ENCODE assay signal across 8 mouse cellular contexts in genomic region chr12:19387706-19388105, GRCm38 (mm10).
DNase-seq lines count a peak whose midpoint lies in the region; ATAC-seq and TF ChIP-seq lines count a peak whose summit lies in the region.
"Not testable (repeated sequence)": the region's sequence is repeated elsewhere in the genome, so short reads cannot be mapped to it uniquely, and the experiment has no call there.

No protein-coding gene starts in this region.

- not testable (repeated sequence) for H3K36me3 ChIP-seq in C2C12 (ENCODE audit: control insufficient read depth, insufficient read depth); hindbrain, embryonic 11.5 days (ENCODE audit: control insufficient read depth, insufficient read depth, low read length); liver, embryonic 12.5 days; midbrain, postnatal 0 days (ENCODE audit: insufficient read depth, low read length); stomach, postnatal 0 days (ENCODE audit: control insufficient read depth, insufficient read depth, low read length)

- WGBS in hindbrain, embryonic 11.5 days = no CpG with 5 or more reads among the region's 53 CpGs
- 2% methylated on average over 21 of the region's 53 CpGs for WGBS in liver, embryonic 12.5 days (ENCODE audit: insufficient replicate concordance)
- WGBS in midbrain, postnatal 0 days = 6% methylated on average over 20 of the region's 53 CpGs
- WGBS in stomach, postnatal 0 days = 0% methylated on average over 10 of the region's 53 CpGs

- not testable (repeated sequence) for TF ChIP-seq EP300 in stomach, postnatal 0 days (optimal IDR thresholded peaks at IDR 0.05)

- intact Hi-C loops in gastrocnemius, adult 2 months (cut with DNase I) = not testable (repeated sequence)

- H3K27me3 ChIP-seq in C2C12 (ENCODE audit: control insufficient read depth, insufficient read depth, insufficient read length); hindbrain, embryonic 11.5 days (ENCODE audit: control insufficient read depth, insufficient read depth, low read length); liver, embryonic 12.5 days (replicated peaks); midbrain, postnatal 0 days (ENCODE audit: insufficient read depth, low read length); stomach, postnatal 0 days (ENCODE audit: control insufficient read depth, insufficient read depth, low read length): not testable (repeated sequence)

- not testable (repeated sequence) for H3K27ac ChIP-seq in gastrocnemius, adult 2 months; hindbrain, embryonic 11.5 days (ENCODE audit: low read depth, low read length); liver, embryonic 12.5 days; midbrain, postnatal 0 days (ENCODE audit: low read depth, low read length); stomach, postnatal 0 days (replicated peaks)

- H3ac ChIP-seq in C2C12 (ENCODE audit: control insufficient read depth, insufficient read length, low read depth) = not testable (repeated sequence)

- H3K9ac ChIP-seq in hindbrain, embryonic 11.5 days (ENCODE audit: low read depth, low read length) = 0 out of 2 replicates have a peak overlapping the region, but pooled peaks have one; percentile 19
- not testable (repeated sequence) for H3K9ac ChIP-seq in liver, embryonic 12.5 days; midbrain, postnatal 0 days (replicated peaks; ENCODE audit: low read length, poor library complexity, severe bottlenecking); stomach, postnatal 0 days (ENCODE audit: low read length)

- not testable (repeated sequence) for H3K4me1 ChIP-seq in hindbrain, embryonic 11.5 days (replicated peaks; ENCODE audit: control insufficient read depth, insufficient read depth, low read length); liver, embryonic 12.5 days; midbrain, postnatal 0 days (ENCODE audit: insufficient read depth, low read length); stomach, postnatal 0 days (replicated peaks; ENCODE audit: control insufficient read depth, insufficient read depth)

- H3K79me2 ChIP-seq in C2C12 (ENCODE audit: control insufficient read depth, insufficient read depth) = not testable (repeated sequence)

- ATAC-seq in hindbrain, embryonic 11.5 days (ENCODE audit: low FRiP score); liver, embryonic 12.5 days; midbrain, postnatal 0 days (ENCODE audit: low FRiP score); stomach, postnatal 0 days (ENCODE audit: low FRiP score, low TSS enrichment): not testable (repeated sequence)

- peak; percentile 1 to 16 for DNase-seq in cerebellum, postnatal 4 days (ENCODE audit: low spot score in 2 of 2)
- peak; percentile 28 for DNase-seq in gastrocnemius, adult 2 months
- DNase-seq in hindbrain, embryonic 11.5 days (ENCODE audit: low spot score) = peak; percentile 27
- peak; percentile 60 to 79 for DNase-seq in kidney, postnatal 4 days
- peak; percentile 0 for DNase-seq in midbrain, postnatal 0 days (ENCODE audit: low spot score)
- peak; percentile 24 for DNase-seq in stomach, postnatal 0 days (ENCODE audit: low spot score)

- TF ChIP-seq CTCF in C2C12 (IDR thresholded peaks at IDR 0.05; ENCODE audit: control insufficient read depth, insufficient read depth, insufficient read length); gastrocnemius, adult 2 months (IDR thresholded peaks at IDR 0.05); midbrain, postnatal 0 days (IDR thresholded peaks at IDR 0.05); stomach, postnatal 0 days (IDR thresholded peaks at IDR 0.05; ENCODE audit: low read depth): not testable (repeated sequence)

- H3K4me3 ChIP-seq in C2C12 (ENCODE audit: insufficient read depth, poor library complexity, severe bottlenecking) = peak overlapping the region; percentile 21
- peak overlapping the region; percentile 61 for H3K4me3 ChIP-seq in gastrocnemius, adult 2 months
- peak overlapping the region; percentile 32 for H3K4me3 ChIP-seq in hindbrain, embryonic 11.5 days (ENCODE audit: low read depth, low read length)
- peak overlapping the region; percentile 48 for H3K4me3 ChIP-seq in liver, embryonic 12.5 days
- peak overlapping the region; percentile 25; the same call in 1 of the 2 replicates for H3K4me3 ChIP-seq in midbrain, postnatal 0 days (ENCODE audit: low read depth, low read length)
- peak overlapping the region; percentile 35 for H3K4me3 ChIP-seq in stomach, postnatal 0 days (ENCODE audit: low read depth, low read length)

- H3K4me2 ChIP-seq in hindbrain, embryonic 11.5 days (replicated peaks; ENCODE audit: low read depth, low read length) = 0 out of 2 replicates have a peak overlapping the region, but pooled peaks have one; percentile 11
- H3K4me2 ChIP-seq in liver, embryonic 12.5 days = peak overlapping the region; percentile 53
- H3K4me2 ChIP-seq in midbrain, postnatal 0 days (ENCODE audit: low read depth, low read length, poor library complexity, severe bottlenecking) = not testable (repeated sequence)
- H3K4me2 ChIP-seq in stomach, postnatal 0 days (replicated peaks; ENCODE audit: low read depth) = peak overlapping the region; percentile 35

- not testable (repeated sequence) for H3K9me3 ChIP-seq in hindbrain, embryonic 11.5 days (ENCODE audit: control insufficient read depth, low read length); liver, embryonic 12.5 days (replicated peaks); midbrain, postnatal 0 days (ENCODE audit: low read length); stomach, postnatal 0 days (ENCODE audit: control insufficient read depth, low read length)

- not testable (repeated sequence) for H3K79me3 ChIP-seq in C2C12 (ENCODE audit: low read depth)

Comparison
In these comparisons a context has a peak if more than half of its experiments do, and no peak if none do; other contexts are left out.
1. DNase-seq: peak in every context shown above with its lines; median percentile 70 in kidney, postnatal 4 days; 28 in gastrocnemius, adult 2 months; 27 in hindbrain, embryonic 11.5 days; 24 in stomach, postnatal 0 days; 8 in cerebellum, postnatal 4 days; 0 in midbrain, postnatal 0 days.